8 mouse cellular contexts compared by ENCODE assay signal in the genomic region with DNA sequence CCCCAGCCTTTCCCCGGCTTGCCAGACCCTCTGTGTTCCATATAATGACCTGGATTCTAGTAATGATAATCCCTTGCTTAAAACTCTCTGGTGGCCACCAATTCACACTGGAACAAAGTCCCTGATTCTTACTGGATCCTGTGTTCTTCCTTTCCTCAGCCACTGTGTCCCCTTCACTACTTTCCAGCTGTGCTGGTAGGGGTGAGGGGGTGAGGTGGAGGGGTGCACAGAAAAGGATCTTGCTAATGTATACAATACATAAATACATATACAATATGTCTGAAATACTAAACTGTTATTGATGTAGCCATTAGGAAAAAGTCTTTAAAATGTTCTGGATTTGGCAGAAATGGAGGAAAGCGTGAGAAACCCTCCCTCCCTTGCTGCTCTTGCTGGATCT. TPM values are rescaled to one million over a fixed set of nuclear protein-coding genes. Genes with fewer than 3 reads are reported as not detected.
DNase-seq lines count a peak whose midpoint lies in the region; ATAC-seq and TF ChIP-seq lines count a peak whose summit lies in the region.

No protein-coding gene starts in this region.

- no peaks in the 10 kb centered on the region for H3K27me3 ChIP-seq in heart, embryonic 13.5 days (replicated peaks)
- H3K27me3 ChIP-seq in ES-Bruce4 (ENCODE audit: control insufficient read depth, insufficient read depth, low read length, poor library complexity, severe bottlenecking): no peaks in the 10 kb centered on the region
- H3K27me3 ChIP-seq in forebrain, postnatal 0 days (ENCODE audit: insufficient read depth, low read length): no peaks in the 10 kb centered on the region
- H3K27me3 ChIP-seq in midbrain, embryonic 11.5 days (ENCODE audit: control insufficient read depth, insufficient read depth, low read length): no peaks in the 10 kb centered on the region

- H3K9ac ChIP-seq in heart, embryonic 13.5 days: no peak overlapping the region
- peak overlapping the region; percentile 67 for H3K9ac ChIP-seq in ES-Bruce4 (ENCODE audit: low read depth, poor library complexity, severe bottlenecking)
- no peak overlapping the region for H3K9ac ChIP-seq in forebrain, postnatal 0 days
- H3K9ac ChIP-seq in midbrain, embryonic 11.5 days (ENCODE audit: low read length): no peak overlapping the region; the same call in 1 of the 2 replicates

- TF ChIP-seq CTCF in ES-Bruce4 (IDR thresholded peaks at IDR 0.05; ENCODE audit: low read depth, low read length): no peak
- no peak for TF ChIP-seq CTCF in forebrain, postnatal 0 days (IDR thresholded peaks at IDR 0.05; ENCODE audit: low read depth)

- no peak for TF ChIP-seq POLR2A in ES-Bruce4 (IDR thresholded peaks at IDR 0.05; ENCODE audit: insufficient read depth, low read length)

- H3K9me3 ChIP-seq in heart, embryonic 13.5 days: peaks cover 8% of the 10 kb centered on the region; the same call in 1 of the 2 replicates
- H3K9me3 ChIP-seq in ES-Bruce4 (replicated peaks; ENCODE audit: control insufficient read depth, insufficient read depth, low read length, poor library complexity, severe bottlenecking): no peaks in the 10 kb centered on the region
- H3K9me3 ChIP-seq in forebrain, postnatal 0 days (ENCODE audit: low read length): no peaks in the 10 kb centered on the region
- H3K9me3 ChIP-seq in midbrain, embryonic 11.5 days (ENCODE audit: control insufficient read depth, low read length): peaks cover 7% of the 10 kb centered on the region; the same call in 1 of the 2 replicates

- no peak for ATAC-seq in heart, embryonic 13.5 days (ENCODE audit: extremely low read depth, insufficient number of reproducible peaks, low FRiP score, low TSS enrichment)
- no peak for ATAC-seq in forebrain, postnatal 0 days
- ATAC-seq in midbrain, embryonic 11.5 days (ENCODE audit: low FRiP score): no peak

- peak overlapping the region; percentile 79 for H3K4me3 ChIP-seq in heart, embryonic 13.5 days
- H3K4me3 ChIP-seq in ES-Bruce4 (ENCODE audit: low read depth, low read length): peak overlapping the region; percentile 95
- H3K4me3 ChIP-seq in forebrain, postnatal 0 days (ENCODE audit: low read depth, low read length): peak overlapping the region; percentile 61; the same call in 1 of the 2 replicates
- H3K4me3 ChIP-seq in midbrain, embryonic 11.5 days (ENCODE audit: low read depth, low read length): no peak overlapping the region

- 94% methylated on average over 2 of the region's 2 CpGs for WGBS in heart, embryonic 13.5 days
- 98% methylated on average over 2 of the region's 2 CpGs for WGBS in forebrain, postnatal 0 days
- WGBS in midbrain, embryonic 11.5 days: 98% methylated on average over 2 of the region's 2 CpGs

- H3K36me3 ChIP-seq in heart, embryonic 13.5 days: peaks cover 50% of the 10 kb centered on the region
- peaks cover 29% of the 10 kb centered on the region for H3K36me3 ChIP-seq in ES-Bruce4 (ENCODE audit: control insufficient read depth, insufficient read depth, low read length, poor library complexity, severe bottlenecking)
- peaks cover 28% of the 10 kb centered on the region for H3K36me3 ChIP-seq in forebrain, postnatal 0 days (ENCODE audit: insufficient read depth)
- peaks cover 15% of the 10 kb centered on the region for H3K36me3 ChIP-seq in midbrain, embryonic 11.5 days (ENCODE audit: control insufficient read depth, insufficient read depth, low read length)

- peak overlapping the region; percentile 95; the same call in 1 of the 2 replicates for H3K27ac ChIP-seq in heart, embryonic 13.5 days (replicated peaks)
- H3K27ac ChIP-seq in ES-Bruce4 (ENCODE audit: insufficient read depth, low read length): peak overlapping the region; percentile 68
- no peak overlapping the region for H3K27ac ChIP-seq in forebrain, postnatal 0 days (ENCODE audit: low read depth, low read length)
- H3K27ac ChIP-seq in midbrain, embryonic 11.5 days (ENCODE audit: low read depth, low read length): no peak overlapping the region

- peak overlapping the region; percentile 89 for H3K4me2 ChIP-seq in heart, embryonic 13.5 days
- peak overlapping the region; percentile 75; the same call in 1 of the 2 replicates for H3K4me2 ChIP-seq in forebrain, postnatal 0 days (ENCODE audit: low read depth)
- peak overlapping the region; percentile 85 for H3K4me2 ChIP-seq in midbrain, embryonic 11.5 days

- no peak for DNase-seq in heart, adult 8-10 months (ENCODE audit: low spot score)
- DNase-seq in forebrain, postnatal 0 days: no peak
- DNase-seq in midbrain, embryonic 11.5 days (ENCODE audit: low spot score, missing footprints): no peak
- no peak for DNase-seq in urinary bladder, postnatal 10 days (ENCODE audit: low spot score)
- no peak for DNase-seq in spleen, postnatal 10 days (ENCODE audit: low spot score in 2 of 2)
- DNase-seq in frontal cortex, postnatal 25 days (ENCODE audit: low spot score in 2 of 2): no peak

- TF ChIP-seq EP300 in ES-Bruce4 (IDR thresholded peaks at IDR 0.05; ENCODE audit: insufficient read depth, low read depth, low read length): no peak

- peaks cover 23% of the 10 kb centered on the region for H3K4me1 ChIP-seq in heart, embryonic 13.5 days
- peaks cover 2% of the 10 kb centered on the region for H3K4me1 ChIP-seq in ES-Bruce4 (ENCODE audit: control insufficient read depth, insufficient read depth, low read length)
- peaks cover 7% of the 10 kb centered on the region; the same call in 1 of the 2 replicates for H3K4me1 ChIP-seq in forebrain, postnatal 0 days (ENCODE audit: insufficient read depth)
- peaks cover 6% of the 10 kb centered on the region for H3K4me1 ChIP-seq in midbrain, embryonic 11.5 days (ENCODE audit: control insufficient read depth, insufficient read depth, low read length)

RNA-seq across cellular contexts. Expression of a gene that starts 1.3 kb away (rescaled TPM):
- polyA plus RNA-seq in heart, embryonic 13.5 days (2015; fragmentation: Nextera tagmentation; extraction: Ambion mirVana): 16.6 and 18.3 TPM in 2 replicates
- 10 to 100 TPM; 10.4 to 15.9 (median 11.9) TPM for total RNA-seq in heart, adult 8-10 months (2022)
- polyA plus RNA-seq in ES-Bruce4 (2011; ENCODE audit: insufficient read depth, insufficient read length, low read depth, missing spikeins): 43.8 and 46.5 TPM in 2 replicates
- 15.2 and 21.4 TPM in 2 replicates for total RNA-seq in forebrain, postnatal 0 days (2014; rRNA removed)
- polyA plus RNA-seq in forebrain, postnatal 0 days (2015; fragmentation: Nextera tagmentation; extraction: Ambion mirVana): 17.1 and 17.6 TPM in 2 replicates
- 26.2 and 27.2 TPM in 2 replicates for polyA plus RNA-seq in midbrain, embryonic 11.5 days (2014; fragmentation: Nextera tagmentation; extraction: Ambion mirVana)

RNA-seq across cellular contexts. Expression of a gene that starts 30.0 kb away (rescaled TPM):
- polyA plus RNA-seq in heart, embryonic 13.5 days (2015; fragmentation: Nextera tagmentation; extraction: Ambion mirVana): 15.4 and 16.7 TPM in 2 replicates
- 10 to 100 TPM in 2 of 4 experiments, 1 to 10 TPM in 2; 9.6 to 11.5 (median 10.1) TPM for total RNA-seq in heart, adult 8-10 months (2022)
- 57.1 and 64.2 TPM in 2 replicates for polyA plus RNA-seq in ES-Bruce4 (2011; ENCODE audit: insufficient read depth, insufficient read length, low read depth, missing spikeins)
- 24.9 and 25.5 TPM in 2 replicates for total RNA-seq in forebrain, postnatal 0 days (2014; rRNA removed)
- polyA plus RNA-seq in forebrain, postnatal 0 days (2015; fragmentation: Nextera tagmentation; extraction: Ambion mirVana): 9.5 and 12.0 TPM in 2 replicates
- 16.0 and 18.4 TPM in 2 replicates for polyA plus RNA-seq in midbrain, embryonic 11.5 days (2014; fragmentation: Nextera tagmentation; extraction: Ambion mirVana)

Comparison
In these comparisons a context has a peak if more than half of its experiments do, and no peak if none do; other contexts are left out.
1. H3K27ac ChIP-seq: peak in heart, embryonic 13.5 days (single experiment) and ES-Bruce4 (single experiment); none in forebrain, postnatal 0 days (single experiment) and midbrain, embryonic 11.5 days (single experiment).
2. Peak in every context shown above with its lines, with median percentiles within 50 percentile points of each other: H3K4me2 ChIP-seq.